Mouse (Mus musculus): ENCODE data around the gene Kcnip3. TPM values are rescaled to one million over a fixed set of nuclear protein-coding genes. Genes with fewer than 3 reads are reported as not detected.

Gene Kcnip3
- polyA plus RNA-seq, 1 experiment from 2014 or later = 3.4 TPM

- ATAC-seq = no peak
- H3K4me1 ChIP-seq (ENCODE audit: control insufficient read depth, insufficient read depth, low read length) = no peaks in the 10 kb centered on the region
- no peak overlapping the region for H3K4me3 ChIP-seq (ENCODE audit: low read length)
- H3K4me2 ChIP-seq (ENCODE audit: low read depth, low read length) = no peak overlapping the region
- H3K27me3 ChIP-seq (replicated peaks; ENCODE audit: control insufficient read depth, insufficient read depth, low read length) = no peaks in the 10 kb centered on the region; the same call in 1 of the 2 replicates
- H3K36me3 ChIP-seq (ENCODE audit: control insufficient read depth, insufficient read depth, low read length) = no peaks in the 10 kb centered on the region
- no peak overlapping the region for H3K27ac ChIP-seq (ENCODE audit: low read length)
- 5% methylated on average over 5 of the region's 5 CpGs for WGBS
- no peak overlapping the region for H3K9ac ChIP-seq (ENCODE audit: low read depth, low read length)
- H3K9me3 ChIP-seq (ENCODE audit: control insufficient read depth, low read length) = no peaks in the 10 kb centered on the region
Measured at GRCm38 (mm10) chr2:127453764-127454163, 68.1 kb downstream of the Kcnip3 start.

DNA sequence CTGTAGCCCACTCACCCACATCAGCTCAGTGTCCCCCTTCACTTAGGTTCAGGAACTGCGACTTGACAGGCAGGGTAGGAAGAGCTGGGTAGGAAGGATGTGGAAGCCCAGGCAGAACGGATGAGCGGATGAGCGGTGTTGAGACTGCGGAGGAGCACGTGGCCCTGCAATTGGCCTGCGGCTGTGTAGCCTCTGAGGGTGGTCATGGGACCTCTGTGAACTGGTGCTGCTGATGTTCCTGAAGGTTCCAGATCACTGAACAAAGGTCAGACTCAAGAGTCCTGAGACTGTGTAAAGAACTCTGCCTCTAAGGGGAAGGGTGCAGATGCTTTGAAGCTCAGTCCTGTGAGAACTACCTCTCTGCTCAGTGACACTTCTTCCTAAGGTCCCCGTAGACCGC lies 68.8 kb downstream of the Kcnip3 start:
- Histone ChIP-seq H3K9ac (ENCODE audit: low read depth, low read length) (no peak overlapping the region), H3K4me3 (ENCODE audit: low read length) (no peak overlapping the region), H3K36me3 (ENCODE audit: control insufficient read depth, insufficient read depth, low read length) (no peaks in the 10 kb centered on the region), H3K27me3 (replicated peaks; ENCODE audit: control insufficient read depth, insufficient read depth, low read length) (no peaks in the 10 kb centered on the region; the same call in 1 of the 2 replicates), H3K9me3 (ENCODE audit: control insufficient read depth, low read length) (no peaks in the 10 kb centered on the region), H3K27ac (ENCODE audit: low read length) (no peak overlapping the region), H3K4me2 (ENCODE audit: low read depth, low read length) (no peak overlapping the region), H3K4me1 (ENCODE audit: control insufficient read depth, insufficient read depth, low read length) (no peaks in the 10 kb centered on the region)
- 76% methylated on average over 9 of the region's 9 CpGs for WGBS
- ATAC-seq = no peak

GRCm38 (mm10) chr2:127451748-127452147 lies 70.1 kb downstream of the Kcnip3 start:
- no peaks in the 10 kb centered on the region for H3K4me1 ChIP-seq (ENCODE audit: control insufficient read depth, insufficient read depth, low read length)
- 17% methylated on average over 6 of the region's 6 CpGs for WGBS
- no peak overlapping the region for H3K27ac ChIP-seq (ENCODE audit: low read length)
- no peaks in the 10 kb centered on the region for H3K36me3 ChIP-seq (ENCODE audit: control insufficient read depth, insufficient read depth, low read length)
- no peak for ATAC-seq
- H3K9ac ChIP-seq (ENCODE audit: low read depth, low read length) = no peak overlapping the region
- H3K9me3 ChIP-seq (ENCODE audit: control insufficient read depth, low read length) = no peaks in the 10 kb centered on the region
- no peaks in the 10 kb centered on the region; the same call in 1 of the 2 replicates for H3K27me3 ChIP-seq (replicated peaks; ENCODE audit: control insufficient read depth, insufficient read depth, low read length)
- no peak overlapping the region for H3K4me3 ChIP-seq (ENCODE audit: low read length)
- no peak overlapping the region for H3K4me2 ChIP-seq (ENCODE audit: low read depth, low read length)

DNA sequence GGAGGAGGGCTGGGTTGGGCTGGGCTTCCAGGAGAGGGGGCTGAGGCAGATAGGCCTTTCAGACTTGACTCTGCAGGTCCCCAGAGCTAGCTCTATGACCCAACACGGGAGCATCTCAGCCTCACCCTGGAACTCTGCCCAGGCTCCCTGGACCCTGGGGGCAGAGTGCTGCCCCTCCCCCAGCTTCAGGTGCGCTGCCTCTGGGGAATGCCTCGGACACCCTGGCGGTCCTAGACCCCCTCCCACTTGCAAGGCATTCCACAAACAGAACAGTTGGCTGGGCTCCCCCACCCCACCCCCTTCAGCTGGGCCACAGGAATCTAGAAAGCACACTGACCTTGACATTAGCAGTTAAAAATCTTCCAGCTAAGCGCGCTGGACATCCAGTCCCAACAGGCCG lies 72.2 kb downstream of the Kcnip3 start:
- no peak overlapping the region for H3K27ac ChIP-seq (ENCODE audit: low read length)
- H3K27me3 ChIP-seq (replicated peaks; ENCODE audit: control insufficient read depth, insufficient read depth, low read length) = no peaks in the 10 kb centered on the region; the same call in 1 of the 2 replicates
- ATAC-seq = no peak
- H3K9me3 ChIP-seq (ENCODE audit: control insufficient read depth, low read length) = no peaks in the 10 kb centered on the region
- no peak overlapping the region for H3K4me3 ChIP-seq (ENCODE audit: low read length)
- WGBS = 31% methylated on average over 7 of the region's 7 CpGs
- peaks cover 1% of the 10 kb centered on the region; the same call in 1 of the 2 replicates for H3K4me1 ChIP-seq (ENCODE audit: control insufficient read depth, insufficient read depth, low read length)
- no peak overlapping the region for H3K4me2 ChIP-seq (ENCODE audit: low read depth, low read length)
- no peak overlapping the region for H3K9ac ChIP-seq (ENCODE audit: low read depth, low read length)
- no peaks in the 10 kb centered on the region for H3K36me3 ChIP-seq (ENCODE audit: control insufficient read depth, insufficient read depth, low read length)

DNA sequence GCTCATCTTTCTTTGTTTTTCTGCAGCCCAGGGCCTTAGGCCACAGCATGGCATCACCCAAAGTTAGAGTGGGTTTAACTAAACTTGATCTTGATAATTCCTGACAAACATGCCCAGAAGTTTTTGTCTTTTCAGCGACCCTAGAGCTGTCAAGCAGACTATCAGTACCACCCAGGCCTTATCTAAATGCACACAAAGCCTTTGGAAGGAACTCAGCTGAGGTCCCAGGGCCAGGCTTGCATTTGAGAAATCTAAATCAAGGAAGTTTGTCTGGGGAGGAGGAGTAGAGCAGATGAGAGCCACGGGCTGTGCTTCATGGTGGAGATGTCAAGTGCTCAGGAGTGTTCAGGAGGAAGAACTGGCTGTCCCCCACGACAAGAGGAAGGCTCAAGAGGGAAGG lies 75.0 kb downstream of the Kcnip3 start:
- WGBS = 34% methylated on average over 3 of the region's 3 CpGs
- Histone ChIP-seq H3K36me3 (ENCODE audit: control insufficient read depth, insufficient read depth, low read length) (no peaks in the 10 kb centered on the region), H3K9ac (ENCODE audit: low read depth, low read length) (no peak overlapping the region), H3K27ac (ENCODE audit: low read length) (no peak overlapping the region), H3K4me1 (ENCODE audit: control insufficient read depth, insufficient read depth, low read length) (peaks cover 11% of the 10 kb centered on the region), H3K4me2 (ENCODE audit: low read depth, low read length) (no peak overlapping the region), H3K27me3 (replicated peaks; ENCODE audit: control insufficient read depth, insufficient read depth, low read length) (no peaks in the 10 kb centered on the region), H3K4me3 (ENCODE audit: low read length) (no peak overlapping the region), H3K9me3 (ENCODE audit: control insufficient read depth, low read length) (no peaks in the 10 kb centered on the region)
- no peak for ATAC-seq

DNA sequence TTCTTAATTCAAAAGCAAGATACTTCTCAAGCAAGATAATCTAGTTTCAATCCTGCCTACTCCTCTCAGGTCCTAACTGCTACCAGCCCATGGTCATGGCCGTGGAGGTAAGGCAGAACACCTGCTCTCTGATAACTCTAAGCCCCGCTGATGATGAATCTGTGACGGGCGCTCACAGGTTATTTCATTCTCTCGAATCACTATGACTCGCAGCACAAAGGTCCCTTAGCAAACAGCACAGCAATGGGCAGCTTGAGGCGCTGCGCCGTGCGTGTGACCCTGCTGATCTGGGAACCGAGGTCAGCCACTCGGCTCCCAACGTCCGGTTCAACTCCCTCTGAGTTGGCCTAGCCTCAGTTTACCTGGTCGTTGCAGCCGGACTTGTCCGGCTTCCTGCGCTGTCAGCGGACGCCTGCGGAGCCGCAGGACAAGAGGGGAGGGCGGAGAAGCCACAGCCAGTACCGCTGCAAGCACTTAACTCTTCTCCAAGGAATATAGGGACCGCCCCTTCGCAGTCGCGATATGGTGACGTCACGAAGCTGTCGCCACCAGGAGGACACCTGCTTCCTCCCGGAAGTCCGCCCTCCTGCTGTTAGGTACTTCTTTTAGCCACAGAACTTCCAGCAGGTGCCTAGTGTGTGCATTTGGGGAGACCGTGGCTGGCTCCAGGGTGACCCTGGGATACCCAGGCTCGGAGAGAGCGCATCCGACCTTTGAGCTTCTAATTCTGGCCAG lies 77.7 kb downstream of the Kcnip3 start, which contains the start of gene Fahd2a:
Gene Fahd2a, minus strand, starts transcription at position 511 of the 735 bp plus-strand sequence.
- peak within 1 kb of the TSS; percentile 51 for H3K27ac ChIP-seq (ENCODE audit: low read length)
- ATAC-seq = peak; percentile 94

GRCm38 (mm10) chr2:127437697-127438096 lies 84.2 kb downstream of the Kcnip3 start:
- H3K27ac ChIP-seq (ENCODE audit: low read length) = no peak overlapping the region
- WGBS = 87% methylated on average over 5 of the region's 5 CpGs
- no peaks in the 10 kb centered on the region for H3K9me3 ChIP-seq (ENCODE audit: control insufficient read depth, low read length)
- no peaks in the 10 kb centered on the region for H3K36me3 ChIP-seq (ENCODE audit: control insufficient read depth, insufficient read depth, low read length)
- no peak overlapping the region for H3K4me3 ChIP-seq (ENCODE audit: low read length)
- no peak overlapping the region for H3K4me2 ChIP-seq (ENCODE audit: low read depth, low read length)
- H3K9ac ChIP-seq (ENCODE audit: low read depth, low read length) = no peak overlapping the region
- H3K27me3 ChIP-seq (replicated peaks; ENCODE audit: control insufficient read depth, insufficient read depth, low read length) = no peaks in the 10 kb centered on the region
- no peaks in the 10 kb centered on the region for H3K4me1 ChIP-seq (ENCODE audit: control insufficient read depth, insufficient read depth, low read length)
- ATAC-seq = no peak

More for the DNA sequence above, 77.7 kb downstream of the Kcnip3 start, which contains the start of gene Fahd2a:
- 4% methylated on average over 37 of the region's 37 CpGs for WGBS
- Histone ChIP-seq H3K27me3 (replicated peaks; ENCODE audit: control insufficient read depth, insufficient read depth, low read length) (no peaks in the 10 kb centered on the region), H3K36me3 (ENCODE audit: control insufficient read depth, insufficient read depth, low read length) (no peaks in the 10 kb centered on the region), H3K9me3 (ENCODE audit: control insufficient read depth, low read length) (no peaks in the 10 kb centered on the region), H3K4me3 (ENCODE audit: low read length) (peak within 1 kb of the TSS; percentile 87), H3K4me1 (ENCODE audit: control insufficient read depth, insufficient read depth, low read length) (peaks cover 11% of the 10 kb centered on the region), H3K9ac (ENCODE audit: low read depth, low read length) (peak within 1 kb of the TSS; percentile 78), H3K4me2 (ENCODE audit: low read depth, low read length) (peak within 1 kb of the TSS; percentile 89)

DNA sequence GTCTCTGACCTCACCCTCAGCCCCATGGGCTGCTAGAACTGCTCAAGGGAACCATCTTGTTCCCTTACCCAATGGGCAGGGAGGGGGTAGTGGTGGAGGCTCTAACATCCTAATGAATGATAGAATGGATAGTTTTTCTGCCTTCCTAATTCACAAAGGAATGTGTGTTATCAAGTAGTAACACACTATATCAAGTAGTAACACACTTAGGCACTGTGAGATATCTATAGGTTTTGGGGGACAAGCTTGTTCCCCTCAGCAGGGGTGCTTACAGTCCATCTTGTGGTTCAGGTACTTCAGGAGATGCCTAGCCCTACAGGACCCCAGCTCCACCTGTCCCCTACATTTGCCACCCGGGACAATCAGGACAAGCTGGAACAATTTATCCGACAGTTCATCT lies 86.3 kb downstream of the Kcnip3 start:
- H3K27me3 ChIP-seq (replicated peaks; ENCODE audit: control insufficient read depth, insufficient read depth, low read length) = no peaks in the 10 kb centered on the region
- H3K9me3 ChIP-seq (ENCODE audit: control insufficient read depth, low read length) = no peaks in the 10 kb centered on the region
- H3K4me1 ChIP-seq (ENCODE audit: control insufficient read depth, insufficient read depth, low read length) = no peaks in the 10 kb centered on the region
- 95% methylated on average over 2 of the region's 2 CpGs for WGBS
- no peaks in the 10 kb centered on the region for H3K36me3 ChIP-seq (ENCODE audit: control insufficient read depth, insufficient read depth, low read length)
- H3K9ac ChIP-seq (ENCODE audit: low read depth, low read length) = no peak overlapping the region
- no peak for ATAC-seq
- H3K4me3 ChIP-seq (ENCODE audit: low read length) = no peak overlapping the region
- no peak overlapping the region for H3K27ac ChIP-seq (ENCODE audit: low read length)
- H3K4me2 ChIP-seq (ENCODE audit: low read depth, low read length) = no peak overlapping the region

DNA sequence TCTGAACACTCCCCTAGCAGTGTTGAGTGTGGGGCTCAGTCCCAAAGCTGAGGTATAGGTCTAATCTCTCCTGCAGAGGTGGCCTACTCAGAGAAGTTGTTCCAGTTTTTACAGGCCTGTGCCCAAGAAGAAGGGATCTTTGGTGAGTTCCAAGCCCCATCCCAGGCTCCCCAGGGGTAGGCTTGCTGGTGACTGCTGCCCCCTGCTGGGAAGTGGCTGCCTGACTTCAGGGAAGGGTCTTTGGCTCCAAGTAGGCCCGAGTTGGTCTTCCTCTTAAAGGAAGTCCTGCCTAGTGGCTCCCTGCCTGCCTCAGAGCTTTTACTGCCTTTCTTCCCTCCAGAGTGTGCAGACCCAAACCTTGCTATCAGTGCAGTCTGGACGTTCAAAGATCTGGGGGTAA lies 86.8 kb downstream of the Kcnip3 start:
- no peak for ATAC-seq
- 50% methylated on average over 2 of the region's 2 CpGs for WGBS
- Histone ChIP-seq H3K4me1 (ENCODE audit: control insufficient read depth, insufficient read depth, low read length) (no peaks in the 10 kb centered on the region), H3K9ac (ENCODE audit: low read depth, low read length) (no peak overlapping the region), H3K4me3 (ENCODE audit: low read length) (no peak overlapping the region), H3K4me2 (ENCODE audit: low read depth, low read length) (no peak overlapping the region), H3K36me3 (ENCODE audit: control insufficient read depth, insufficient read depth, low read length) (no peaks in the 10 kb centered on the region), H3K9me3 (ENCODE audit: control insufficient read depth, low read length) (no peaks in the 10 kb centered on the region), H3K27me3 (replicated peaks; ENCODE audit: control insufficient read depth, insufficient read depth, low read length) (no peaks in the 10 kb centered on the region), H3K27ac (ENCODE audit: low read length) (no peak overlapping the region)

All from intestine, embryonic 16.5 days (tissue).